Mouse (Mus musculus) lung, postnatal 0 days (tissue): Measurements from ENCODE around the gene Jade2. TPM values are rescaled to one million over a fixed set of nuclear protein-coding genes. Genes with fewer than 3 reads are reported as not detected.

Experiments
- ATAC-seq: fragments of 200-750 bp; cut with Nextera tagmentation; 2 replicates; pipeline ENCODE4 v1.8.0; 2017; ENCODE audit warnings: moderate library complexity
- DNase-seq: peaks from one replicate; pipeline ENCODE4 v3.0.0-alpha.2; 2016; ENCODE audit warnings: low spot score
- H3K27ac ChIP-seq: fragments of 300-500 bp; sonication (generic); 2 replicates; pipeline ENCODE4 v1.5.1; 2014; ENCODE audit warnings: antibody characterized with exemption, mild to moderate bottlenecking, low read length, mixed read lengths
- H3K27me3 ChIP-seq: fragments of 300-500 bp; sonication (generic); replicated peaks from 2 replicates; pipeline ENCODE4 v1.6.1; 2014; ENCODE audit warnings: low read length, mixed read lengths; ENCODE audit not compliant: insufficient read depth
- H3K36me3 ChIP-seq: fragments of 300-500 bp; sonication (generic); 2 replicates; pipeline ENCODE4 v1.6.1; 2014; ENCODE audit warnings: low read length, mixed read lengths; ENCODE audit not compliant: insufficient read depth
- H3K4me1 ChIP-seq: fragments of 300-500 bp; sonication (generic); 2 replicates; pipeline ENCODE4 v1.6.1; 2014; ENCODE audit warnings: antibody characterized with exemption, low read depth, low read length, mixed read lengths; ENCODE audit not compliant: insufficient read depth
- H3K4me2 ChIP-seq: fragments of 300-500 bp; sonication (generic); replicated peaks from 2 replicates; pipeline ENCODE4 v1.6.1; 2014; ENCODE audit warnings: low read depth, mild to moderate bottlenecking, low read length, moderate library complexity, mixed read lengths
- H3K4me3 ChIP-seq: fragments of 300-500 bp; sonication (generic); 2 replicates; pipeline ENCODE4 v1.5.1; 2014; ENCODE audit warnings: low read depth, low read length
- H3K9ac ChIP-seq: fragments of 300-500 bp; sonication (generic); replicated peaks from 2 replicates; pipeline ENCODE4 v1.6.1; 2014; ENCODE audit warnings: low read depth, mild to moderate bottlenecking
- H3K9me3 ChIP-seq: fragments of 300-500 bp; sonication (generic); 2 replicates; pipeline ENCODE4 v1.6.1; 2016; ENCODE audit warnings: low read length, mixed read lengths
- CTCF ChIP-seq: IDR thresholded peaks from 2 replicates; pipeline ENCODE4 v1.5.1; 2016; ENCODE audit warnings: antibody characterized with exemption, mild to moderate bottlenecking
- EP300 ChIP-seq: IDR thresholded peaks from 2 replicates; pipeline ENCODE4 v1.6.1; 2016; ENCODE audit warnings: antibody characterized with exemption, mild to moderate bottlenecking, control low read depth
- WGBS: fragments of 180-500 bp; shearing (Covaris S2); extraction: QIAGEN DNeasy Blood & Tissue Kit; methylation state at CpG from one replicate; pipeline ENCODE4 v1.1.7; 2014; 5-methylcytosine and 5-hydroxymethylcytosine counted together
- polyA plus RNA-seq: library from polyadenylated mRNA; unstranded; fragments of >200 nt; fragmentation: Nextera tagmentation; extraction: Ambion mirVana; gene quantifications from 2 replicates; pipeline ENCODE4 v1.2.1, GENCODE M21; 2015

Gene Jade2
- polyA plus RNA-seq, 1 experiment from 2014 or later, result 3.9 TPM

DNA sequence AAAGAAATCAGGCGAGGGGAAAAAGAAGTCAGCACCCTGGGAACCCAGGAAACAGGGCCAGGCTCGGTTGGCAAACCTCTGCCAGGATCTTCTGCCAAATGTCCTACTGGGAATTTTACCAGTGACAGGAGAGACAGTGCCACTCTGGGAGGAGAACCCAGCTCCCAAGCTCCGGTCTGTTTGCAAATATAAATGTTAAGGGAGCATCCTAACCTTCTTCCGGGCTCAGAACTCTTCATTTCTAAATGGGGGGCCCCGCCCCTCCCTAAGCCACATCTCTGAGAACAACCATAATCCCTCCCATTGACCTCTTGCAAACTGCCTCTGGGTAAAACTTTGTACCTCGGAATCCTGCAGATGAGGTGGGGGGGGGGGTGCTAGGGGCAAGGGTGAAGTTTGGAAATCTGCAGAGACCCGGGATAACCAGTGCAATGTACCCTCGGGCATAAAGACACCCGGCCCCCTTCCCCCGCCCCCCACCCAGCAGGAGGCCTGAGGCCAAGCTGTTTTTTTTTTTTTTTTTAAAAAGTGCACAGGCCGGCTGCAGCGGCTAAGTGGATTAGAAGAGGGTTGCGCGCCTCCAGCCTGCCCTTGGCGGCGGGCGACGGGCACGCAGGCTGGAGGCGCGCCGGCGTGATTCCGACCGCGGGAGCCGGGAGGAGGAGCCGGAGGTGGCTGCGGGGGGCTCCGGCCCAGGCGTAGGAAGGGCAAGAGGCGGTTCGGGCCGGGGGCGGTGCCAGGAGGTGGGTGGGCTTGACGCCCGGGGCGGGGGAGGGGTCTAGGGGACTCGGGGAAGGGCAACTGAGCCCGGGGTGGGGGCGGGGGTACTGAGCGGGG lies 2.3 kb downstream of the Jade2 start:
- Histone ChIP-seq H3K4me2 (peak overlapping the region; percentile 92), H3K4me3 (peak overlapping the region; percentile 91), H3K27me3 (no peaks in the 10 kb centered on the region), H3K4me1 (peaks cover 6% of the 10 kb centered on the region), H3K36me3 (no peaks in the 10 kb centered on the region), H3K27ac (peak overlapping the region; percentile 100), H3K9me3 (no peaks in the 10 kb centered on the region), H3K9ac (peak overlapping the region; percentile 97)
- TF ChIP-seq CTCF, result peak; percentile 68
- no peak for TF ChIP-seq EP300
- DNase-seq (peak; percentile 91), ATAC-seq (peak; percentile 47)
- WGBS, result 10% methylated on average over 29 of the region's 42 CpGs

DNA sequence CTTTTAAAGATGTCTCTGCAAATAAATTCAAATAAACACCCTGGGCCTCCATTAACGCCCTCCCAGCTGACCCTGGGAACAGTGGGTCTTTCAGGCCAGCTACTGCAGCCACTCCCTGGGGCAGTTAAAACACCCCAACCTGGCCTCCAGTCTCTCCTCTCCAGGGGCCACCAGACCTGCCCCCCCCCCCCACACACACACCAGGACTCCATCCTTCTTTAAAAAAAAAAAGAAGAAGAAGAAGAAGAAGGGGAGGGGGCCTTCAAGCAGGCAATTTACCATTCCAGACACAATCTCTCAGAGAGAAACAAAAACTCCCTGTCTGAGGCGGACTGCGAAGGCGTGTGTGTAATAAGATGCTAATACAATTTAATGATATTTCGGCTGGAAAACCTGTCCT lies 4.9 kb downstream of the Jade2 start:
- H3K4me3 ChIP-seq, result no peak overlapping the region
- H3K4me1 ChIP-seq, result peaks cover 6% of the 10 kb centered on the region; the same call in 1 of the 2 replicates
- no peak for ATAC-seq
- 80% methylated on average over 5 of the region's 5 CpGs for WGBS
- H3K9ac ChIP-seq, result no peak overlapping the region
- H3K9me3 ChIP-seq, result no peaks in the 10 kb centered on the region
- H3K27ac ChIP-seq, result no peak overlapping the region
- H3K27me3 ChIP-seq, result no peaks in the 10 kb centered on the region
- no peak overlapping the region for H3K4me2 ChIP-seq
- H3K36me3 ChIP-seq, result no peaks in the 10 kb centered on the region
- TF ChIP-seq EP300 (no peak), CTCF (no peak)
- no peak for DNase-seq

DNA sequence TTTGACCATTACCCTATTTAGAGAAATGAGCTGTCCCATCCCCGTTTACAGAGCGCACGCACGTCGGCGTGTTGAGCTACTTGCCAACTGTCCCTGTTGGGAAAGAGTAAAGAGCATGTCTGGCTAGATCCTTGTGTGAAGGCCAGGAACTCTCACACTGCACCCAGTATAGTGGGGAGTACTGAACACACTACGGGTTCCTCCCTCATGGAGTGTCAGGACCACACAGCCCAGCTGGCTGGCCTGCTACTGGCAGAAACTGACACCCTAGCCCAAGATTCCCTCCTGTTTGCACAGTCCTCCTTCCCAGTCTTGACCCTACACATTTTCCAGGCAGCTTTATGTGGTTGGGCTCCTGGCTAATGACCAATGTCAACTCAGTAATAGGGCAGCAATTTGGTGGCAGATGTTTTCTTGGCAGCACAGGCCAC lies 5.3 kb downstream of the Jade2 start:
- H3K9me3 ChIP-seq, result no peaks in the 10 kb centered on the region
- H3K9ac ChIP-seq, result no peak overlapping the region
- no peak overlapping the region; the same call in 1 of the 2 replicates for H3K27ac ChIP-seq
- H3K4me3 ChIP-seq, result no peak overlapping the region
- ATAC-seq (peak; percentile 71), DNase-seq (peak; percentile 89)
- TF ChIP-seq CTCF (no peak), EP300 (peak; percentile 25; the same call in 1 of the 2 replicates)
- no peaks in the 10 kb centered on the region for H3K36me3 ChIP-seq
- no peak overlapping the region for H3K4me2 ChIP-seq
- peaks cover 6% of the 10 kb centered on the region; the same call in 1 of the 2 replicates for H3K4me1 ChIP-seq
- H3K27me3 ChIP-seq, result no peaks in the 10 kb centered on the region
- 59% methylated on average over 7 of the region's 7 CpGs for WGBS

GRCm38 (mm10) chr11:51850741-51851330 lies 6.6 kb downstream of the Jade2 start:
- WGBS, result 64% methylated on average over 11 of the region's 11 CpGs
- Histone ChIP-seq H3K4me2 (no peak overlapping the region), H3K4me3 (no peak overlapping the region), H3K4me1 (peaks cover 6% of the 10 kb centered on the region; the same call in 1 of the 2 replicates), H3K27me3 (no peaks in the 10 kb centered on the region), H3K9me3 (no peaks in the 10 kb centered on the region), H3K36me3 (peaks cover 10% of the 10 kb centered on the region; the same call in 1 of the 2 replicates), H3K9ac (no peak overlapping the region), H3K27ac (no peak overlapping the region)
- ATAC-seq (no peak), DNase-seq (no peak)
- TF ChIP-seq EP300 (no peak), CTCF (no peak)

DNA sequence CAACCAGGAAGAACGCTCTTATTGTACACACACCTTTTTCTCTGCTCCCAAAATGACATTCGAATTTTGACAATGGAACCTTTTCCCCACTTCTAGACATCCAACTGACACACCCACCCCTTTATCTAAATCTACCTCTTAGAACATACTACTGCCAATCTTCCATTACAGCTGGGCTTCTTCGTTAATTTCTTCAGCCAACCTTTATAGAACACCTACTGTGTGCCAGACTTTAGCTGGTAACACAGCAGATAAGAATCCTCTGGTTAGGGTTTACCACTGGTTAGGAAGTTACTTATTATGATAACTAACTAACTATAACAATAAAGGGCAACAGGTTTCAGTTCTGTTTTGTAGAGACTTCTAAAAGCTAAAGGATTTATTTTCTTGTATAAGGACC lies 9.1 kb downstream of the Jade2 start:
- Histone ChIP-seq H3K27ac (no peak overlapping the region), H3K9me3 (no peaks in the 10 kb centered on the region), H3K4me2 (no peak overlapping the region), H3K27me3 (no peaks in the 10 kb centered on the region), H3K9ac (no peak overlapping the region), H3K36me3 (peaks cover 10% of the 10 kb centered on the region), H3K4me3 (no peak overlapping the region), H3K4me1 (peaks cover 3% of the 10 kb centered on the region; the same call in 1 of the 2 replicates)
- DNase-seq (no peak), ATAC-seq (no peak)
- WGBS, result 87% methylated on average over 3 of the region's 3 CpGs
- TF ChIP-seq CTCF, result no peak

- H3K9me3 ChIP-seq, result no peaks in the 10 kb centered on the region
- no peak overlapping the region for H3K4me2 ChIP-seq
- no peak for ATAC-seq
- no peak overlapping the region for H3K4me3 ChIP-seq
- no peak overlapping the region for H3K9ac ChIP-seq
- WGBS, result 78% methylated on average over 1 of the region's 1 CpGs
- H3K4me1 ChIP-seq, result peaks cover 3% of the 10 kb centered on the region; the same call in 1 of the 2 replicates
- no peak for DNase-seq
- H3K27ac ChIP-seq, result no peak overlapping the region
- H3K36me3 ChIP-seq, result peaks cover 10% of the 10 kb centered on the region
- no peaks in the 10 kb centered on the region for H3K27me3 ChIP-seq
- TF ChIP-seq CTCF (no peak), EP300 (no peak)
Measured at GRCm38 (mm10) chr11:51847902-51848301, 9.6 kb downstream of the Jade2 start.
